ENCODE assay signal across 14 mouse cellular contexts in genomic region chr14:57675481-57675880, GRCm38 (mm10).
"Had no signal": no experiment of that assay in that cellular context is flagged by ENCODE, and none has a peak within 500 bp of the region (broad histone marks: within the 10 kb centered on the region; RNA-seq: fewer than 3 reads in every experiment).

No protein-coding gene starts in this region.

- H3K9ac ChIP-seq: liver, embryonic 15.5 days; neural tube, embryonic 15.5 days had no signal

- H3K27ac ChIP-seq: limb, embryonic 10.5 days; liver, embryonic 15.5 days; macrophage; neural tube, embryonic 15.5 days; stomach, postnatal 0 days had no signal

- H3K36me3 ChIP-seq: limb, embryonic 10.5 days; liver, embryonic 15.5 days; neural tube, embryonic 15.5 days had no signal

- DNase-seq: kidney, adult 18-20 months; kidney, postnatal 25 days; layer of hippocampus, adult 9-11 months; lung, adult 2 months; lung, postnatal 10 days; midbrain, embryonic 14.5 days; thymus, postnatal 4 days had no signal

- H3K27me3 ChIP-seq: liver, embryonic 15.5 days; neural tube, embryonic 15.5 days had no signal

- H3K4me1 ChIP-seq: limb, embryonic 10.5 days; liver, embryonic 15.5 days; neural tube, embryonic 15.5 days had no signal

- H3K4me3 ChIP-seq: limb, embryonic 10.5 days; liver, embryonic 15.5 days; megakaryocyte, embryonic 14.5 days; myocyte; neural tube, embryonic 15.5 days had no signal
